Mouse (Mus musculus): ENCODE data around the gene Radil. TPM values are rescaled to one million over a fixed set of nuclear protein-coding genes. Genes with fewer than 3 reads are reported as not detected.
A peak's percentile ranks its signal among the peaks of the same experiment; 100 is the strongest.

Gene Radil
- total RNA-seq (2021): 1 to 10 TPM; 1.9 to 3.4 TPM
- long read RNA-seq, experiment 1, partial matches to known transcripts: 3 of 5 reads
- long read RNA-seq, experiment 1, other reads (novel, unspliced or antisense): 2 of 5 reads
- long read RNA-seq, experiment 2, partial matches to known transcripts: 1 of 3 reads
- long read RNA-seq, experiment 2, other reads (novel, unspliced or antisense): 0 of 3 reads

DNA sequence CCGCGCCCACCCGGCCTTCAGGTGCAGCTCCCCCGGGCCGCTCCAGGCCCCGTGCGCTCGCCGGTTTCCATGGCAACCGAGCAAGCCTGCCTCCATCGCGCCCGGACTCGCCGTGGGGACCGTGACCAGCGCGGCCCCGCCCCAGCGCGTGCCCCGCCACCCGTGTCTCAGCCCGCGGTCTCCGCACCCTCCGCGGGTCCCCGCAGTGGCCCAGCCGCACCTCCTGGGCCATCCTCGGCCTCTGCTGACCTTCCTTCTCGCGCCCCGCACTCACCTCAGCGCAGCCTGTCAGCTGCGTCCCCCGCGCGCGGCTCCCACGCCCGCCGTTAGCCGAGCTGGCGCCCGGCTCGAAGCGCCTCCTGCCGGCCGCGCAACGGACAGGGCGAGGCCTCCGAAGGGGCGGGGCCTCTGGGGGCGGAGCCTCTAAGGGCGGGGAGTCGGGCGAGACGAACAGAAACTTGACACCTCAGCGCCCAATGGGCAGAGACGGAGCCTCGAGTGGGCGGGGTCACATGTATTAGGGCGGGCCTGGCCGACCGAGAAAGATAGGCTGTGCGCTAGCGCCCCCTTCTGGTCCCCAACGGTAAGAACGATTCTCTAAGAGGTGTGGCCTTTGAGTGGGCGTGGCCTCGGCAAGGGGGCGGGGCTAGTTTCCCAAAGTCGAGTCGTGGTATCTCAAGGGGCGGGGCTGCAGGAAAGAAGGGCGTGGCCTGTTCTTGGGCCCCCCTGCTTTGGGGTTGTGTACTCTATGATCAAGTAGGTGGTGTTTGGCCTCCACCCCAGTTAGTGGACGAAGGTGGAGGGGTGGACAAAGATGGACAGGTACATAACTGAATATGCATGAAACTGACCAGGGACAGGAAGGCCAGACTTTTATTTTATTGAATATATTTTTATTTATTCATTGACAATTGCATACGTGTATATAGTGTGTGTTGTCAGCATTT, at the start of gene Radil:
TSS of gene Radil (minus strand) at position 393 of the 947 bp plus-strand sequence.
- DNase-seq: peak; percentile 94

DNA sequence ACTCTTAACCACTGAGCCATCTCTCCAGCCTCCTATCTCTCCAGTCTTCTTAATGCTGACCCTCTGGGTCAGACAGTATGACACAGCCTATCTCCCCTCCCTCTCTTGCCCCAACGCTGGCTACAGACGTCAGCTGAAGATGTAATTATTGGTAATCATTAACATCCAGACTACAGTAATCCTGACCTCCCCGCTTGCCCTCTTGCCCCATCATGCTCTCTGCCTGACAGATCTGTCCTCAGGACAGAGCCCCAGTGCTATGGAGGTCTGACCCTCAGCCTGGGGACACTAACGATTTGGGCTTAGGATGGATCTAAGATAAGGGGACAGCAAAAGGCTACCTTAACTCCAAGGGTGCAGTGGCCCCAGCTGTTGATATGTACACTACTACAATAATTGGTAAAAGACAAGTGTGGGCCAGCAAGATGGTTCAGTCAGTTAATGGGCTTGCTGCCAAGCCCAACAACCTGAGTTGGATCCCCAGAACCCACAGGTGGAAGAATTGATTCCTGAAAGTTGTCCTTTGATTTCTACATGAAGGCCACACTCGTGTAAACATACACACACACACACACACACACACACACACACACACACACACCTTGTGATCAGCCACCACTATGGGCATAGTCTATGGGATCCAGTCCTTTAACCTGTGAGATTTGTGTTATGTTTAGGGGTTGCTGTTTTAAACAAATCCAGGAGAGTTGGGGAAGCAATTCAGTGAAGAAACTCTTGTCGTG, 46.9 kb upstream of the Radil start:
- no peak for DNase-seq

DNA sequence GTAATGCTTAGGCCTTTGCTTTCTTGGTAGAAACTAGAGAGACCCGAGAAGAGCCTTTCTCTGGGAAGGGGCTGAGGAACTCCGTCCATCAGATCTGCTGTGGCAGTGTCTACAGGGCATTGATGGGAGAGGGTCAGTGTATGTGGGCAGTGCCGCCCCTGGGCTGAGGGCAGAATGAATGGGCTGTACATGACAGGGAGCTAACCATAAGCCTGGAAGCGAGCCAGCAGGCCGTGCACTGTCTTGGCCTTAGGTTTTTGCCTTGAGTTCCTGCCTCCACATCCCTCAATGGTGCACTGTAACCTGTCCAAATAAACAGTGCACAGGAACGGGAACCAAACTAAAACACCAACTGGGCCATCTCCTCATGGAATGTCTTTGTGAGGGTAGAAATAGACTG, 45.8 kb upstream of the Radil start:
- DNase-seq: no peak

DNA sequence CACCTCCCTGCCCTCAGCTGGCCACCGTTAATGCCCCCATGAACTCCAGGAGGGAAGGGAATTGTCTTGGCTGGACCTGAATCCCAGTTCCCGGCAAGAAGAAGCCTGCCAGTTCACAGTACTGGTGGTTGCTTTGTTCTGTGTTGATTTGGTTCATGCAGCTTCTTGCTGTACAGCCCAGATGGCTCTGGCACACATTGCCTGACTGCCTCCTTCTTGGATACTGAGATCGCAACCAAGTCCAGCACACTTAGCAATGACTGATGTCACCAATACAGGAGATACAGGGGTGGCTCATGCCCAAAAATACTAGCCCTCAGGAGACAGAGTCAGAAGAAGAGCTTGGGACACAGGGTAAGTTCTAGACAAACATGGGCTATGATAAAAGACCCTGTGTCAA, 44.8 kb upstream of the Radil start:
- no peak for DNase-seq

DNA sequence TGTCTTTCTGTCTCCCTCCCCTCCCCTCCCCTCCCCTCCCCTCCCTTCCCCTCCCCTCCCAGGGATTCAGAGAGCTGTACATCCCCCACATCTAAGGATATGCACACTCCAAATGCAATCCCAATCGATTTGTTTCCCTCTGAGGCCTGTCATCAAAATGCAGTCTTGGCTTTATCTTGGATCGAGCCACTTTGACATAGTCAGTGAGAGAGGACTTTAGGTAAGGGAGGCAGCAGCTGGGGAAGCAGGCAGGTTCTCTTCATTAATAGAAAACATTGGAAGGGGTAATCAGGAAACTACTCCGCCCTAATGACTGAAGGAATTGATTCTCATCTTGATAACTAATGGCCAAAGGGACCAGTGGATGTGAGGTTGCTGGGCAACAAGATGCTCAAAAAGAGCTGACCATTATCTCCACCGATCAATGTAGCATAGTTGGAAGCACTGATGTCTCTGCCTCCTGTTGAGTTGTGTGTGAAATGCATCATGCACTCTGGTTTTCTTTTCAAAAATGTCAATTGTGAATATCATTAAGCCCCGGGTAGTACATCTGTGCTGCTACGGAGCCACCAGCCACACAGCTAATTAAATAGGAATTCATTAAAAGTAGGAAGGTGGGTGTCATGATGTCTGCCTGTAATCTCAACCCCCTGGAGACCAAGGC, 40.2 kb upstream of the Radil start:
- no peak for DNase-seq

DNA sequence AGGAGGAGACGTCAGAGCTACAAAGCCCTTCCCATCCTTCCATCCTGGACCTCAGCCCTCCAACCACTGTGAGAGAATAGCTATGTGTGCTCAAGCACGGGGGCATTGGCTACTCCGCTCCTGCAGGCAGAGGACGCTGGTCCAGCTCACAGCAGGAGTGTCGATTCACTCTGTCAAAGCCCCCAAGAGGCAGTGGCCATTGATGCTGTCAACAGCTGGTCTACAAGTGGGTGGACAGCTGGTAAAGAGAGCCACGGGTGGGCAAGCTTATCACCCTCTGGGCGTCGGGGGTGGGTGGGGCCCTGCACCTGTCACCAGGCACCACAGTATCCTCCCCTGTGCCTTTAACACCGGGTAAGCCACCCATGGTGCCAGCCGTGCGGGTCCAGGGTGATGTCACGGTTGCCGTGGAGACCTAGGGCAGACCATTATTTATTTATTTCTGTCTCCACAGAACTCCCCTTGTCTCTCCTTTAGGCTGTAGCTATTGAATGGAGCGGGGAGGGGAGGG, 32.8 kb upstream of the Radil start:
- DNase-seq: no peak

DNA sequence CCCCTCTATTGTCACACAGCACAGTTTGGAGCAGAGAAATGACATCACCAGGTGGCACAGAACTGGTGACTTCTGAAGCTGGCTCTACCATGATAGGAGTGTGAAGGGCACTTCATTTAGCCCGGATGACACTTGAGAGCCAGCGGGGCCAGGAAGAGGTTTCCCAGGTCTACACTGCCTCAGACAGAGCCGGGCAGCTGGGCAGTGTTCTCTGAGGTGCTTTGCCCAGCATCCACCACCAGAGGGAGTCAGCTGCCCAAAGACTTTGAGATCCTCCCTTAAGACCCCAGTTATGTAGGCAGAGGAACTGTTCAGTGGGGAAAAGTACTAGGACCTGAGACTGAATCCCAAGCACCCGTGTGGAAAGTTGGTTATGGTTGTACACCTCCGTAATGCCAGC, 30.6 kb upstream of the Radil start:
- no peak for DNase-seq

DNA sequence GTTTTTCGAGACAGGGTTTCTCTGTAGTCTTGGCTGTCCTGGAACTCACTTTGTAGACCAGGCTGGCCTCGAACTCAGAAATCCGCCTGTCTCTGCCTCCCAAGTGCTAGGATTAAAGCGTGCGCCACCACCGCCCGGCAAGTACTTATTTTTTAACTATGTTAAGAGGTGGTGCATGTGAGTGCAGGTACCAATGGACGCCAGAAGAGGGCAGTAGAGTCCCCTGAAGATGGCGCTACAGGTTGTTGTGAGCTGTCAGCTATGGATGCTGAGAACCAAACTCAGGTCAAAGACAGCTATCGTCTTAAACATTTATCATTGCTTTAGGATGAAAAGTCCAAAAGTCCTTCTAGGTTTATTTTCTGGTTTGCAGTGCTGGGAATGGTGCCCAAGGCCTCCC, 27.3 kb upstream of the Radil start:
- DNase-seq: no peak

DNA sequence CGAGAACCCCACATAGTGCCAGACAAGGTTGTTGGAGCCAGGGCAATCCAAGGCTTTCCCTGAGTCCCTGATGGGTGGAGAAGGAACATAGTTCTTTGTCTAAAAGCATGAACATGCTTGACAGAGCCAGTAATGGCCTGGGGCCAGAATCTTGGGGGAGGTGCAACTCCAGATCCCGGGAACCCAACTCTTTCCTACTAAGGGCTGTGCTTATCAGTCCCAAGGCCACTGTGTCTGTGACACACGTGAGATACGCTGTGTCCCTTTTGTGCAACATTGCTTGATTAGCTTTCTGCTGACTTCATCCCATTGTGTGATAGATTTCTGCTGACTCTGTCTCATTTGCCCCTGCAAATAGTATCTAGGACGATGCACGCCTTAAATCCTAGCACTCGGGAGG, 25.9 kb upstream of the Radil start:
- DNase-seq: no peak

DNA sequence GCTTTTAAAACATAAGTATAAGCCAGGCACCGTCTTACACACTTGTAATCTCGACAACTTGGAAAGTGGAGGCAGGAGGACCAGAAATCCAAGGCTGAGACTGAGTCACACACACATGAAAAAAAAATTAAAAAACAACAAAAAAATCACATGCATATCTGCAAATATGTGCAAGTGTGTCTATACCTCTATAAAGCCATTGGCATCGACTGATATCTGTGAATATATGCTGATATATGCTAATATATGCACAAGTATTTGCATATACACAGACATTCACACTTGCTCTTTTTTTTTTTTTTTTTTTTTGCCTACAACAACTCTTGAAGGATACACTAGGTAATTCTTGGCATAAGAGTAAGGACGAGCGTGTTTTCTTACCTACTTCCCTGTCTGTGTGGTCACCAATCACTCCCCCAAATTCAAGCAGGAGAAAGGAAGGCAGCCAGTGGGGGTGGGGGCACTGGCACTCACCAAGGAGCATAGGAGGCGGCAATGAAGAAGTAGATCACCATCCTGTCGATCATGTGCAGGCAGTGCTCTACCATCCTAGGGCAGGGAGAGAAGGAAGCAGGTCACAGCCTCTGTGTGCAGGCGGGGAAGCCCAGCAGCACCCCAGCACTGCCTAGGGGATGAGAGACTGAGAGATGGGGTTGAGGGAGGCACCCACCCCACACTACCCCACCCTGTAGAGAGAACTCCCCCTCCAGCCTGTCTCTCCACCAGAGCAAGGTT, 23.6 kb upstream of the Radil start:
- DNase-seq: no peak

DNA sequence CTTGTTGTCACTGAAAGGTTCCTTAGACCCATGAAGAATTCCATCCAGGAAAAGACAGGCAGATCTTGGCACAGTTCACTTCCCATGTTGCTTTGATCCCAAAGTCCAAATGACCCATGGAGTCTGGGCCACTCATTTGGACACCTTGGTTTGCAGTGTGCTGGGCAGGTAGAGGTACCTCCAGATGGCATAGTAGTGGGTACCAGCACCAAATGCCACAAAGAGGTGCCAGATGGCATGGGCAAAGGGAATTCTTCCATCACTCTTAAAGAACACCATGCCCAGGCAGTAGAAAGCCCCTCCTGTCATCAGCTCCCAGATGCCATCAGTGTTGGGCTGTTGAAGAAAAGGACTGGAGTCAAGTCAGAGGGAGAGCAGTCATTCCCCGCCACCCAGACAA, 13.7 kb upstream of the Radil start:
- DNase-seq: no peak

DNA sequence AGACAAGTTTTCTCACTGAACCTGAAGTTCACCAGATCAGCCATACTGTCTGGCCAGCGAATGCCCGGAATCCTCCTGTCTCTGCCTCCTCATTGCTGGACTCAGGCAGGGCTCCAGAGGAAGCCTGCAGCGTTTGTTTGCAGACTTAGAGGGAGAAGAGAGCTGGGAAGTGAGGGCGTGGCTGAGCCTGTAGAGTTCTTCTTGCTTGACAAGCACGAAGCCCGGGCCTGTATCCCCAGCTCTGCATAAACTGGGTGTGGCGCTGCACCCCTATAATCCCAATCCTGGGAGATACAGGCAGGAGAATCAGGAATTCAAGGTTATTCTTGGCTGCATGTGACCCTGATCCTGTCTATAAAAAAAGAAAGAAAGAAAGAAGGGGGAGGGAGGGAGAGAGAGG, 9.4 kb upstream of the Radil start:
- no peak for DNase-seq

DNA sequence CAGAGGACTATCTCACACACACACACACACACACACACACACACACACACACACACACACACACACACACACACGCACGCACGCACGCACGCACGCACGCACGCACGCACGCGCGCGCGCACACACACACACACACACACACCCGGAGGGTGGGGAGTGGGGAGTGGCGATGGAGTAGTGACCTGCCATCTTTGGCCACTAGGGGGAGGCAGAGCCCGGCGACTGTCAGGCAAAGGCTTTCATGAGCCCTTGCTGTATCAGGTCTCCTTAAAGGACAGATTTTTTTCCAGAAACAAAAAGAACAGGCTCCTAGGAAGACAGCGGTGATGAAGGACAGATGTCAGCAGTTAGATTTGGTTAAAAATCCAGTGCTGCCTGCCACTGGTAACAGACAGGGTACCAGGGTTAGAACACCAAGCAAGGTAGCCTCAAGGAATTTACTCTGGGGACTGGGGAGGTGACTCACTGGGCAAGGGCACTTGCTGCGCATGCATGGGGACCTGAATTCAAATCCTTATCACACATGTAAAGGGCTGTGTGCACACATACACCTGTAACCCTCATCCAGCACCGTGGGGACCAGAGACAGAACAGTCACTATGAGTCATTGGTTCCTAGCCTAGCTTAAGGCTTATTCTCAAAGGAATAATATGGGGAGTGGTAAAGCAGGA, 6.6 kb upstream of the Radil start:
- DNase-seq: peak; percentile 62

DNA sequence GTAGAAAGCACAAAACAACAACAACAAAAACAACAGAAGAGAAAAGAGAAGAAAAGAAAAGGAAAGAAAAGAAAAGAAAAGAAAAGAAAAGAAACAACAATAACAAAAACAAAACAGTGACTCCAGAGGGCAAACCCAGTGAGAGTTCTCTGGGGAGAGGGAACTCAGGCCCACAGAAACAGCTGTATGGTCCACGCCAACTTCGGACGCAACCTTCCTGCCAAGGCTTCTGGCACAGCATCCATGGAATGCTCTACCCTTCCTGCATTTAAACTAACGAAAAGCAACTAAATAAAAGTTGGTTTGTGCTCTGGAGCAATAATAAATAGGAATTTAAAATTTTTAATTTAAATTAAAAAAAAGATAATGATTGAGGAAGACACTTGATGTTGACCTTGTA, 5.8 kb upstream of the Radil start:
- DNase-seq: no peak

DNA sequence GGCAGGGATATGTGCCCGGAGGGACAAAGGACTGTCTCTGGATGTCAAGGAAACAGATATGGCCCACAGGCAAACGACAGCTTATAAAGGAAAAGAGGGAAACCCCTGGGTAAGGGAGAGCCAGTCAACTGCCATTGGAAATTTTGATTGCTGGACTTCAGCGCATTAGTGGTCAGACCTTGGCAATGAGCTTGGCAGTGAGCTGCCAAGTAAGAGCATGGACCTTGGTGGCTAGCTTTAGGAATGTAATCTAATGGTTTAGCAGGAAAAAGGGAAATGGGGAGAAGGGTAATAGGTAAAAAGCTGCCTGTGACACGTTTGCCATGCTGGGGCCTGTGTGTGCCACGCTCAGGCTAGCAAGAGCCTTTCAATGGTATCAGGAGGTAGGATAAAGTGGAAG, 5.0 kb upstream of the Radil start:
- DNase-seq: no peak

DNA sequence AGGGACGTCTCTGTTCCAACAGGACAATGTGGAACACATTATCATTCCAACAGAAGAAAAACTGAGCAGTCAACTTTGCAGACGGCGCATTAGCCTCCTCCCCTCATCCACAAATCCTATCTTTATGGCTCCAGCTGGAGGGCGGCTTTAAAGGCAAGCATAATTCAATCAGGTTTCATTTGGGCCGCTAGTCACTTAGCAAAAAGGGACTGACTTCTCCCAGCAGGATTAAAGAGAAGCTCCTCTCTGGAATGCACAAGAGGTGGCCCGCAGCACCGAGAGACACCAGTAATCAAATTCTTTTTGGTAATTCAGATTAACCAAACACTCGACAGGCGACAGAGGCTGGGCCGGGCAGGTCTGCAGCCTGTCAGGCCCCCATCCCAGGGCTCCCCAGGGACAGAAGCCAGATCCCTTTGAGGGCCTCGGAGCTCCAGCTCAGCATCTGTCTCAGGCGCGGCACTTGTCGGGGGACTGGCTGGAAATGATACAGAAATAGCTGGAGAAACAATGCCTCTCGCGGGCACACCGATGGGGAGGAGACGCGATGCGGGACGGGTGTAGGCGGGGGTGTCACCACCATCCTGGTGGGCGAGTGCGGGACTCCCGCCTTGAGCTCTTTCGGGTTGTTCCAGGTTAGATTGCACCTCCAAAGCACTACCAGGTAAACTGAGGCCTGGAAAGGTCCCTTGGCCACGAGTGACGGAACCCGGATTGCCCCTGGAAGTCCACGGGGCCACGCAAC, 765 bp downstream of the Radil start:
- DNase-seq: peak; percentile 34

DNA sequence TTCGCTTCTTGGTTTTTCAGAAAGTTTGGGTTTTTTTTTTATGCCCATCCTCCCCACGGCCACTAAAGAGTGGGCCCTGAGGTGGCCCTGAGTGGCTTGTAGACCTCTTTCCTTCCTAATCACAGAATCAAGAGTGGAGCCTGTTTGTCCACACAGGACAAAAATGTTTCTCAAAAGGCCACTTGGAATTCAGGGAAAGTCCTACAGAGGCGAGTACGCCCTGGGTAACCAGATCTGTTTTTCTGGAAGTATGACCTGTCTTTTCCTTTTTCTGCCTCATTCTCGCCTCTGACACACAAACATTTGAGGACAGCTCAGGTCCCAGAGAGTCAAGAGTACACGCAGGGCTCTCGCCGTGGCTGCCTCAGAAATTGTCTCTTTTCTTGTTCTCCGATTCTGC, 1.5 kb downstream of the Radil start:
- no peak for DNase-seq

DNA sequence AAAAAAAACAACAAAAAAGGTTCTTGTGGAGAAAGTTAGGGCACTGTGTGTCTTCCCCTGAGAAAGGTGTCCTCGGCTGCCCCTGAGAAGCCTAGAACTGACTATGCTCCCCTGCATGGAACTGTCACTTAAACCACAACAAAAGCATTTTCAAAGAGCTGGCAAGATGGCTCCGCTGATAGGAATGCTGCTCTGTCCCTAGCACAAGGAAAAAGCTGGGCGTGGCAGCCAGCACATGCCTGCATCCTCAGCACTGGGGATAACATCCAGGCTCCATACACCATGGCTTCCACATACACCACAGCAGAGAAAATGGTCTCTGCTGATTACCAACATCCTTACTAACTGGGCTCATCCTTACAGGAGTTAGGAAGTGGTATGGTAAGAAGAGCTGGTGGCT, 3.8 kb downstream of the Radil start:
- no peak for DNase-seq

DNA sequence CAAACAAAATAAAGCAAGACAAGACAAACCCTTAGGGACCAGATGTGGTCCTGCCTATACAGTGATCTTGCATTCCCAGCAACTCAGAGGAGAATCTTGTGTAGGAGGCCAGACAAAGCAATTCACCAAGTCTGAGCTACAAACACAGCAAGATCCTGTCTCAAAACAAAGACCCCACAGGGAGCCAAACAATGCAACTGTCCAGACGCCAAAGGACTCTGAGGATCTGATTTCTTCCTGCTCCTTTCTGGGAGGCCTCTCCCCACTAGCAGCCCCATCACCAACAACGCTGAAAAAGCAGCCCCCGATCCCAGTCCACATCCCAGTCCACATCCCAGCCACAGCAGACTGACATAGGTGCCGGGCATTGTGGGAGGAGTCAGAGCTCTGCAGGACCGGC, 4.6 kb downstream of the Radil start:
- no peak for DNase-seq
